Mouse (Mus musculus) MEL (cell line): Measurements from ENCODE around the gene 5730596B20Rik. TPM values are rescaled to one million over a fixed set of nuclear protein-coding genes. Genes with fewer than 3 reads are reported as not detected.

Experiments
- DNase-seq: peaks from one replicate; pipeline ENCODE4 v3.0.0; 2011; ENCODE audit warnings: low read depth, low spot score
- H3K27ac ChIP-seq: 2 replicates; pipeline ENCODE4 v1.5.1; 2012; ENCODE audit warnings: low read depth, mild to moderate bottlenecking, control low read depth, low read length, moderate library complexity; ENCODE audit not compliant: control insufficient read depth
- H3K27me3 ChIP-seq, 2 experiments: fragments of 150-350 bp in 1 of 2; sonication (generic) in 1 of 2; 2 replicates each; pipeline ENCODE4 v1.6.1; 2012; ENCODE audit warnings: low read length in 2 of 2, mild to moderate bottlenecking in 2 of 2, improper control_type of control experiment in 1 of 2, moderate library complexity in 1 of 2; ENCODE audit not compliant: insufficient read depth in 2 of 2, control insufficient read depth in 1 of 2
- H3K36me3 ChIP-seq, 2 experiments: 2 replicates each; pipeline ENCODE4 v1.6.1; 2012 to 2014; ENCODE audit warnings: low read length in 2 of 2, improper control_type of control experiment in 1 of 2, inconsistent platforms in 1 of 2, mild to moderate bottlenecking in 1 of 2; ENCODE audit not compliant: insufficient read depth in 2 of 2, control insufficient read depth in 1 of 2
- H3K4me1 ChIP-seq, 2 experiments: fragments of 150-350 bp in 1 of 2; sonication (generic) in 1 of 2; 2 replicates each; pipeline ENCODE4 v1.6.1; 2012; ENCODE audit warnings: low read length in 2 of 2, improper control_type of control experiment in 1 of 2, mild to moderate bottlenecking in 1 of 2; ENCODE audit not compliant: insufficient read depth in 2 of 2, control insufficient read depth in 1 of 2
- H3K4me3 ChIP-seq, 2 experiments: fragments of 150-350 bp in 1 of 2; sonication (generic) in 1 of 2; 2 replicates each; pipeline ENCODE4 v1.5.1; 2012; ENCODE audit warnings: low read depth in 2 of 2, low read length in 2 of 2, mild to moderate bottlenecking in 2 of 2, moderate library complexity in 2 of 2, control low read depth in 1 of 2, improper control_type of control experiment in 1 of 2; ENCODE audit not compliant: control insufficient read depth in 1 of 2, insufficient read depth in 1 of 2
- H3K79me2 ChIP-seq: 2 replicates; pipeline ENCODE4 v1.6.1; 2012; ENCODE audit warnings: mild to moderate bottlenecking, low read length, moderate library complexity; ENCODE audit not compliant: control insufficient read depth, poor library complexity, insufficient read depth
- H3K9ac ChIP-seq: 2 replicates; pipeline ENCODE4 v1.6.1; 2012; ENCODE audit warnings: low read depth, mild to moderate bottlenecking, control low read depth, low read length, moderate library complexity; ENCODE audit not compliant: control insufficient read depth, poor library complexity, severe bottlenecking
- H3K9me3 ChIP-seq: fragments of 150-350 bp; sonication (generic); replicated peaks from 2 replicates; pipeline ENCODE4 v1.6.1; 2012; ENCODE audit warnings: mild to moderate bottlenecking, low read length, improper control_type of control experiment, moderate library complexity; ENCODE audit not compliant: insufficient read depth
- CHD2 ChIP-seq: IDR thresholded peaks from 2 replicates; pipeline ENCODE4 v1.6.1; 2011; ENCODE audit warnings: low read length, improper control_type of control experiment
- CTCF ChIP-seq, 3 experiments: IDR thresholded peaks in 2 of 3; conservative IDR thresholded peaks in 1 of 3; 2 replicates each; pipeline ENCODE4 v1.5.1; 2011 to 2012; ENCODE audit warnings: low read length in 3 of 3, low read depth in 2 of 3, mild to moderate bottlenecking in 2 of 3, improper control_type of control experiment in 1 of 3, inconsistent platforms in 1 of 3, mixed read lengths in 1 of 3, moderate library complexity in 1 of 3; ENCODE audit not compliant: control insufficient read depth in 1 of 3, insufficient read depth in 1 of 3, poor library complexity in 1 of 3, severe bottlenecking in 1 of 3
- E2F4 ChIP-seq: IDR thresholded peaks from 2 replicates; pipeline ENCODE4 v1.6.1; 2011; ENCODE audit warnings: low read depth, low read length, improper control_type of control experiment, borderline replicate concordance
- ELF1 ChIP-seq: IDR thresholded peaks from 2 replicates; pipeline ENCODE4 v1.6.1; 2014; ENCODE audit warnings: low read depth, mild to moderate bottlenecking, inconsistent platforms, low read length, improper control_type of control experiment, moderate library complexity
- GATA1 ChIP-seq: IDR thresholded peaks from 2 replicates; pipeline ENCODE4 v1.6.1; 2011; ENCODE audit warnings: low read depth, low read length, improper control_type of control experiment
- HCFC1 ChIP-seq: IDR thresholded peaks from 2 replicates; pipeline ENCODE4 v1.6.1; 2012; ENCODE audit warnings: low read depth, mild to moderate bottlenecking, inconsistent platforms, low read length, improper control_type of control experiment, moderate library complexity
- KAT2A ChIP-seq: conservative IDR thresholded peaks from 2 replicates; pipeline ENCODE4 v1.6.1; 2012; ENCODE audit warnings: low read depth, low read length, improper control_type of control experiment, inconsistent platforms
- MAFK ChIP-seq: IDR thresholded peaks from 2 replicates; pipeline ENCODE4 v1.6.1; 2011; ENCODE audit warnings: low read depth, mild to moderate bottlenecking, low read length, improper control_type of control experiment, borderline replicate concordance
- MAX ChIP-seq: IDR thresholded peaks from 2 replicates; pipeline ENCODE4 v1.6.1; 2011; ENCODE audit warnings: low read length, improper control_type of control experiment
- MAZ ChIP-seq: IDR thresholded peaks from 2 replicates; pipeline ENCODE4 v1.6.1; 2012; ENCODE audit warnings: low read depth, mild to moderate bottlenecking, inconsistent platforms, low read length, improper control_type of control experiment
- MEF2A ChIP-seq: IDR thresholded peaks from 2 replicates; pipeline ENCODE4 v1.6.1; 2014; ENCODE audit warnings: low read depth, mild to moderate bottlenecking, inconsistent platforms, low read length, improper control_type of control experiment; ENCODE audit not compliant: poor library complexity, insufficient replicate concordance, severe bottlenecking; ENCODE audit errors: extremely low read depth
- MXI1 ChIP-seq: IDR thresholded peaks from 2 replicates; pipeline ENCODE4 v1.6.1; 2011; ENCODE audit warnings: mild to moderate bottlenecking, low read depth, low read length, improper control_type of control experiment
- MYB ChIP-seq: IDR thresholded peaks from 2 replicates; pipeline ENCODE4 v1.6.1; 2011; ENCODE audit warnings: mild to moderate bottlenecking, low read depth, low read length, improper control_type of control experiment
- POLR2AphosphoS2 ChIP-seq: IDR thresholded peaks from 2 replicates; pipeline ENCODE4 v1.6.1; 2011; ENCODE audit warnings: low read length, improper control_type of control experiment
- POLR2AphosphoS5 ChIP-seq: IDR thresholded peaks from 2 replicates; pipeline ENCODE4 v1.6.1; 2012; ENCODE audit warnings: low read depth, borderline replicate concordance, mild to moderate bottlenecking, inconsistent platforms, low read length, moderate library complexity, mixed read lengths
- RAD21 ChIP-seq: IDR thresholded peaks from 2 replicates; pipeline ENCODE4 v1.6.1; 2011; ENCODE audit warnings: mild to moderate bottlenecking, low read depth, low read length, improper control_type of control experiment
- RCOR1 ChIP-seq: IDR thresholded peaks from 2 replicates; pipeline ENCODE4 v1.6.1; 2012; ENCODE audit warnings: low read depth, mild to moderate bottlenecking, inconsistent platforms, low read length, improper control_type of control experiment
- SIN3A ChIP-seq: IDR thresholded peaks from 2 replicates; pipeline ENCODE4 v1.6.1; 2012; ENCODE audit warnings: low read length, improper control_type of control experiment, inconsistent platforms
- SMC3 ChIP-seq: IDR thresholded peaks from 2 replicates; pipeline ENCODE4 v1.6.1; 2011; ENCODE audit warnings: low read depth, low read length, improper control_type of control experiment
- TAL1 ChIP-seq: IDR thresholded peaks from 2 replicates; pipeline ENCODE4 v1.6.1; 2012; ENCODE audit warnings: mild to moderate bottlenecking, inconsistent platforms, low read length, moderate library complexity, mixed read lengths
- TBP ChIP-seq: IDR thresholded peaks from 2 replicates; pipeline ENCODE4 v1.8.0; 2011; ENCODE audit warnings: low read depth, low read length, improper control_type of control experiment
- TCF12 ChIP-seq: IDR thresholded peaks from 2 replicates; pipeline ENCODE4 v1.6.1; 2014; ENCODE audit warnings: low read depth, mild to moderate bottlenecking, inconsistent platforms, low read length, improper control_type of control experiment, moderate library complexity
- UBTF ChIP-seq: IDR thresholded peaks from 2 replicates; pipeline ENCODE4 v1.6.1; 2012; ENCODE audit warnings: low read depth, mild to moderate bottlenecking, inconsistent platforms, low read length, improper control_type of control experiment, moderate library complexity, borderline replicate concordance; ENCODE audit not compliant: insufficient read depth
- USF1 ChIP-seq: IDR thresholded peaks from 2 replicates; pipeline ENCODE4 v1.6.1; 2014; ENCODE audit warnings: low read depth, mild to moderate bottlenecking, inconsistent platforms, low read length, improper control_type of control experiment, moderate library complexity
- ZMIZ1 ChIP-seq: IDR thresholded peaks from 2 replicates; pipeline ENCODE4 v1.6.1; 2012; ENCODE audit warnings: low read depth, mild to moderate bottlenecking, inconsistent platforms, low read length, improper control_type of control experiment, moderate library complexity
- ZNF384 ChIP-seq: IDR thresholded peaks from 2 replicates; pipeline ENCODE4 v1.6.1; 2012; ENCODE audit warnings: low read depth, mild to moderate bottlenecking, inconsistent platforms, low read length, improper control_type of control experiment
- polyA plus RNA-seq, 2 experiments: library from polyadenylated mRNA; stranded (reverse) in 1 of 2; unstranded in 1 of 2; fragments of >175 nt in 1 of 2; fragments of >200 nt in 1 of 2; gene quantifications; 2 replicates each; pipeline versions ENCODE4 v1.2.1 to v1.2.4; 2012; ENCODE audit warnings: low replicate concordance in 2 of 2, low read depth in 1 of 2; ENCODE audit not compliant: insufficient read length in 2 of 2, insufficient read depth in 1 of 2, missing spikeins in 1 of 2
- total RNA-seq: library from RNA; depleted of rRNA; stranded (reverse); fragments of 300-350 nt; gene quantifications from 2 replicates; pipeline ENCODE4 v1.2.3, GENCODE M21; 2012

5730596B20Rik gene
- total and polyA plus RNA-seq, 3 experiments, result not detected

DNA sequence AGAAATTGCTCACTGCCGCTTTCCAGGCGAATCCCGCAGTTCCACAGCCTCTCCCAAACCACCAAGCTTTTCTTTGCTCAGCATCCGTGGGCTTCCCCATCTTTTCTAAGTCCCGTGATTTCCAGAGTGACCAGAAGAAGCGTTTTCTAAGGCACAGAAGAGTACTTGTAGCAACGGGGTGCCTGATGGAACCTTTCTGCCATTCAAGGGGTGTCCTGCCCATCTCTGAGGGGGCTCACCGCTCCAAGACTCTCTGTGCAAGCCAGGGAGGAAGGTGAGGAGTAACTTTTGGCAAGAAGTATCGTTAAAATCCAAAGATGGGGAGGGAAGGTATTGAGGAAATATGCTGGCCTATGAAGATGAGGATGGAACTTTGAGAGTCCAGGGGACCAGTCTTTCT is 508 bp downstream of the 5730596B20Rik start:
- TF ChIP-seq ZMIZ1 (no peak), SIN3A (no peak), MXI1 (no peak), RAD21 (no peak), KAT2A (no peak), MAZ (no peak), CHD2 (no peak), POLR2AphosphoS5 (no peak), POLR2AphosphoS2 (no peak), USF1 (no peak), GATA1 (no peak), MAFK (no peak), TAL1 (no peak), TBP (no peak), MEF2A (no peak), MAX (no peak), HCFC1 (no peak), UBTF (no peak)
- Histone ChIP-seq H3K27ac (no peak overlapping the region), H3K9me3 (no peaks in the 10 kb centered on the region), H3K9ac (no peak overlapping the region), H3K36me3 (no peaks in the 10 kb centered on the region), H3K4me3 (no peak overlapping the region), H3K27me3 (no peaks in the 10 kb centered on the region), H3K4me1 (no peaks in the 10 kb centered on the region), H3K79me2 (no peaks in the 10 kb centered on the region)
- DNase-seq, result no peak

GRCm38 (mm10) chr6:52178918-52179665 is 1.8 kb downstream of the 5730596B20Rik start:
- Histone ChIP-seq H3K9ac (no peak overlapping the region), H3K27ac (no peak overlapping the region), H3K4me3 (no peak overlapping the region)
- DNase-seq, result no peak
- no peak for TF ChIP-seq TCF12
- TF ChIP-seq ELF1, result no peak
- no peak for TF ChIP-seq USF1
- TF ChIP-seq CTCF (IDR thresholded peaks at IDR 0.05 in 2 of 3, conservative IDR thresholded peaks at IDR 0.05 in 1 of 3; ENCODE audit: control insufficient read depth in 1 of 3, insufficient read depth in 1 of 3, low read depth in 2 of 3, low read length in 3 of 3, poor library complexity in 1 of 3, severe bottlenecking in 1 of 3), result no peak
- no peak for TF ChIP-seq MAFK
- no peak for TF ChIP-seq RCOR1
- no peak for TF ChIP-seq KAT2A
- TF ChIP-seq E2F4, result no peak
- no peak for TF ChIP-seq POLR2AphosphoS2
- no peak for TF ChIP-seq TAL1
- TF ChIP-seq MAX, result no peak
- TF ChIP-seq ZNF384, result no peak
- TF ChIP-seq SMC3, result no peak
- no peak for TF ChIP-seq SIN3A
- TF ChIP-seq MYB, result no peak
- no peak for TF ChIP-seq RAD21
- TF ChIP-seq HCFC1, result no peak
- TF ChIP-seq MXI1, result no peak
- no peak for TF ChIP-seq MAZ
- TF ChIP-seq, all 39 proteins: peak for 0
- Histone ChIP-seq H3K9me3 (no peaks in the 10 kb centered on the region), H3K4me1 (no peaks in the 10 kb centered on the region), H3K79me2 (no peaks in the 10 kb centered on the region), H3K27me3 (no peaks in the 10 kb centered on the region), H3K36me3 (no peaks in the 10 kb centered on the region)
